Mouse (Mus musculus) inflammation-experienced regulatory T-cells, adult 6 months (primary cell): ENCODE results near the gene Alg9. TPM values are rescaled to one million over a fixed set of nuclear protein-coding genes. Genes with fewer than 3 reads are reported as not detected.

Source experiments
- ATAC-seq: one replicate; pipeline ENCODE4 v1.8.0; 2017
- polyA plus RNA-seq, 3 experiments: library from polyadenylated mRNA; unstranded; fragments of 100-300 nt; shearing (Covaris generic); gene quantifications; one replicate each; pipeline ENCODE4 v1.2.1; 2017

Alg9 gene
- polyA plus RNA-seq, 3 experiments from 2014 or later = 7.2 to 9.4 (median 8.8) TPM

DNA sequence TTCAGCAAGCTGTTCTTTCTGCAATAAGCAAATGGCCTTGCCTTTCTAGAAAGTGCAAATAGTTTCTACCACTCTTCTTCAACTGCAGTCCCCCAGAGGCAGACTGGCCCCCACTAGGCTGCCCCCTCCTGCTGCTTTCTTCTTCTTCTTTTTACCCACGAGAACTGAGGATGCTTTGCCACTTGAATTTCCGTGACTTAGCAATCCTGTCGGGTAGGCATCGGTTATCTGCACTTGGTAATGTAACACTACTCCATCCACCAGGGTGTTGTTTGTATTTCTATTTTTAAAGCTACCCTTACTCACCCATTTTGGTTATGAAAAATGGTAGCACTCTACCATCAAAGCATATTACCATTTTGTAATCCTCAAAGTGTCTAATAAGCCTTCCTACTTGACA, 115.1 kb downstream of the Alg9 start:
- no peak for ATAC-seq

- no peak for ATAC-seq
Observed at GRCm38 (mm10) chr9:50890494-50891090, 115.8 kb downstream of the Alg9 start.

Other genes starting within 250 kb of the Alg9 start
- gene Pts, start 246.3 kb upstream of the Alg9 start, polyA plus RNA-seq = 100 to 1,000 TPM in 2 of 3 experiments, 10 to 100 TPM in 1; 89.4 to 111 (median 104) TPM
- 1 to 10 TPM; 6.3 to 9.2 (median 8.1) TPM for gene Il18, start 220.2 kb upstream of the Alg9 start, polyA plus RNA-seq
- 1 to 10 TPM in 1 of 3 experiments, under 1 TPM in 1, not detected in 1; 0.54 to 1.2 TPM for gene Bco2, start 219.8 kb upstream of the Alg9 start, polyA plus RNA-seq
- not detected for gene Tex12, start 213.7 kb upstream of the Alg9 start, polyA plus RNA-seq
- 100 to 1,000 TPM; 142 to 204 (median 178) TPM for gene Sdhd, start 171.2 kb upstream of the Alg9 start, polyA plus RNA-seq
- 100 to 1,000 TPM in 2 of 3 experiments, 10 to 100 TPM in 1; 91.5 to 123 (median 102) TPM for gene Timm8b, start 171.1 kb upstream of the Alg9 start, polyA plus RNA-seq
- under 1 TPM; 0.31 to 0.67 (median 0.58) TPM for gene Pih1d2, start 157.7 kb upstream of the Alg9 start, polyA plus RNA-seq
- gene Nkapd1, start 157.6 kb upstream of the Alg9 start, polyA plus RNA-seq = 10 to 100 TPM; 17.6 to 22.9 (median 21.0) TPM
- 10 to 100 TPM; 11.5 to 20.4 (median 18.7) TPM for gene Dlat, start 115.2 kb upstream of the Alg9 start, polyA plus RNA-seq
- gene Dixdc1, start 35.5 kb upstream of the Alg9 start, polyA plus RNA-seq = 1 to 10 TPM in 2 of 3 experiments, not detected in 1; 1.4 to 1.9 TPM
- gene 2310030G06Rik, start 28.5 kb upstream of the Alg9 start, polyA plus RNA-seq = not detected
- gene Cryab, start 23.7 kb upstream of the Alg9 start, polyA plus RNA-seq = 1 to 10 TPM in 2 of 3 experiments, not detected in 1; 1.7 to 1.9 TPM
- gene Hspb2, start 22.7 kb upstream of the Alg9 start, polyA plus RNA-seq = not detected
- gene Fdxacb1, start 6.8 kb upstream of the Alg9 start, polyA plus RNA-seq = 10 to 100 TPM in 2 of 3 experiments, 1 to 10 TPM in 1; 9.9 to 11.1 (median 10.3) TPM
- gene 1110032A03Rik, start 501 bp downstream of the Alg9 start, polyA plus RNA-seq = 10 to 100 TPM in 2 of 3 experiments, 1 to 10 TPM in 1; 6.9 to 23.3 (median 16.9) TPM
- 10 to 100 TPM; 57.5 to 62.8 (median 59.3) TPM for gene Ppp2r1b, start 70.3 kb downstream of the Alg9 start, polyA plus RNA-seq
- gene Sik2, start 234.1 kb downstream of the Alg9 start, polyA plus RNA-seq = 10 to 100 TPM; 14.7 to 30.3 (median 15.8) TPM